Mouse (Mus musculus): ENCODE results near the gene Sirt6. TPM values are rescaled to one million over a fixed set of nuclear protein-coding genes. Genes with fewer than 3 reads are reported as not detected.

The Sirt6 gene
- polyA plus RNA-seq, 1 experiment from 2014 or later, result 15.1 TPM

DNA sequence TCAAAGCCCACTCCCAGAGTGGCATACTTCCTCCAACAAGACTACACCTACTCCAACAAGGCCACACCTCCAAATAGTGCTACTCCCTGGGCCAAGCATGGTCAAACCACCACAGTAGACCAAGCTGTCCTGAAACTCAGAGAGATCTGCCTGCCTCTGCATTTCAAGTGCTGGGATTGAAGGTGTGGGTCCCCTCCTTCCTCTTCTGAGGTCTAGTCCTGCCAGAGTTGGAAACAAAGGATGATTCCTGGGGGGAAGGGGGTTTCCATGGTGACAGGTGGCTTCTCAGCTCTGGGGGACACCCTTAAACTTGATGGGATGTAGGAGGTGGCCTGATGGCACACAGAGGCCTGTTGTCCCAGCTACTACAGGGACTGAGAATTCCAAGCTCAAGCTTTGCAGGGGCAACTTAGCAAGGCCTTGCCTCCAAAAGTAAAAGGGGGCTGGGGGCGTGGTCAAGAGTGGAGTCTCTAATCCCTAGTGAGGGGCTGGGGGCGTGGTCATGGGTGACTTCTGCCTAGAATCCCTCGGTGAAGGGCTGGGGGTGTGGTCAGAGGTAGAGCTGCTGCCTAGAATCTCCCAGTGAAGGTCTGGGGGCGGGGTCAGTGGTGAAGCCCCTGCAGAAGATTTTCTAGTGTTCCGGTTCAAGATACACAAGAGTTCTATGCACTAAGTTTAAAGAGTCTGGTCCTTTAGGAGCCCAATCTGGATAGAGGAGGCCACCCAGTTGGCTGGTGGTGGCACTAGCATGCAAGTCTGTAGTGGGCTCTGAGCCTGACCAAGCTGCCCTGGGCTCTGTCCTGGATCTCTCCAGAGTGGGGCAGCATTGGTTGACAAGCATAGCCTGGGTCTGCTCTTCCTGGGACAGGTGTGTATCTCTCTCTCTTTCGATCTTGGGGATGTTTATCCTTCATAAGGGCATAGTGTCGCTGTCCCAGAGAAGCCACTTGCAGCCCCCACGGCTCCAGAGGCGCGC, 53.2 kb downstream of the Sirt6 start, which contains the start of gene Tle2:
Gene Tle2, plus strand, starts transcription at position 481 of the 976 bp plus-strand sequence.
- DNase-seq (ENCODE audit: low spot score), result no peak
- H3K9ac ChIP-seq (ENCODE audit: low read length), result peak within 1 kb of the TSS; percentile 68
- peaks cover 14% of the 10 kb centered on the region for H3K4me1 ChIP-seq (replicated peaks; ENCODE audit: control insufficient read depth, insufficient read depth)
- TF ChIP-seq CTCF (IDR thresholded peaks at IDR 0.05; ENCODE audit: low read depth) (peak; percentile 30; the same call in 1 of the 2 replicates), EP300 (optimal IDR thresholded peaks at IDR 0.05) (no peak)
- H3K36me3 ChIP-seq (ENCODE audit: control insufficient read depth, insufficient read depth, low read length), result no peaks in the 10 kb centered on the region
- no peak within 1 kb of the TSS for H3K27ac ChIP-seq (replicated peaks)
- no peaks in the 10 kb centered on the region for H3K27me3 ChIP-seq (ENCODE audit: control insufficient read depth, insufficient read depth, low read length)
- no peaks in the 10 kb centered on the region for H3K9me3 ChIP-seq (ENCODE audit: control insufficient read depth, low read length)
- peak within 1 kb of the TSS; percentile 91 for H3K4me2 ChIP-seq (replicated peaks; ENCODE audit: low read depth)
- ATAC-seq (ENCODE audit: low FRiP score, low TSS enrichment), result no peak
- H3K4me3 ChIP-seq (ENCODE audit: low read depth, low read length), result peak within 1 kb of the TSS; percentile 61
- 33% methylated on average over 9 of the region's 10 CpGs for WGBS

DNA sequence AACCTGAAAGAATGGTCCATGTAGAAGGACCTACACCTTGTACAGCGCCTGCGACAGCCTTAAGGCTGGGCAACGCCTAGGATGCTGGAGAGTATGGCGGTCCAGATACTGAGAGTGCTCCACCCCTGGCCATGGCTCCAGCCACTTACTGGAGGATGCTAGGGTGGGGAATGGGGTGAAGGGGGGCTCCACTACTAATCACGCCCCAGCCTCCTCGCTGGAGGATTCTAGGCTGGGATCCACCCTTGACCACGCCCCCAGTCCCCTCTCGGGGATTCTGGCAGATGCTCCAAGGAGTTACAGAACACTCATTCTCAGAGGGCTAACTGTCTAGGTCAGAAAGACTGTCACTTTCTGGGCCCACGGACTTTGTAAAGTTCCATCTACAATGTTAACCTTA, 54.6 kb downstream of the Sirt6 start:
- Histone ChIP-seq H3K27me3 (ENCODE audit: control insufficient read depth, insufficient read depth, low read length) (no peaks in the 10 kb centered on the region), H3K27ac (replicated peaks) (0 out of 2 replicates have a peak overlapping the region, but pooled peaks have one; percentile 24), H3K36me3 (ENCODE audit: control insufficient read depth, insufficient read depth, low read length) (no peaks in the 10 kb centered on the region), H3K4me3 (ENCODE audit: low read depth, low read length) (no peak overlapping the region), H3K9me3 (ENCODE audit: control insufficient read depth, low read length) (no peaks in the 10 kb centered on the region), H3K9ac (ENCODE audit: low read length) (0 out of 2 replicates have a peak overlapping the region, but pooled peaks have one; percentile 23), H3K4me1 (replicated peaks; ENCODE audit: control insufficient read depth, insufficient read depth) (peaks cover 19% of the 10 kb centered on the region), H3K4me2 (replicated peaks; ENCODE audit: low read depth) (no peak overlapping the region)
- DNase-seq (ENCODE audit: low spot score), result no peak
- ATAC-seq (ENCODE audit: low FRiP score, low TSS enrichment), result peak; percentile 13; the same call in 1 of the 2 replicates
- WGBS, result 21% methylated on average over 9 of the region's 9 CpGs
- TF ChIP-seq CTCF (IDR thresholded peaks at IDR 0.05; ENCODE audit: low read depth), result 0 out of 2 replicates have a peak, but pooled peaks have one; percentile 3
- no peak for TF ChIP-seq EP300 (optimal IDR thresholded peaks at IDR 0.05)

DNA sequence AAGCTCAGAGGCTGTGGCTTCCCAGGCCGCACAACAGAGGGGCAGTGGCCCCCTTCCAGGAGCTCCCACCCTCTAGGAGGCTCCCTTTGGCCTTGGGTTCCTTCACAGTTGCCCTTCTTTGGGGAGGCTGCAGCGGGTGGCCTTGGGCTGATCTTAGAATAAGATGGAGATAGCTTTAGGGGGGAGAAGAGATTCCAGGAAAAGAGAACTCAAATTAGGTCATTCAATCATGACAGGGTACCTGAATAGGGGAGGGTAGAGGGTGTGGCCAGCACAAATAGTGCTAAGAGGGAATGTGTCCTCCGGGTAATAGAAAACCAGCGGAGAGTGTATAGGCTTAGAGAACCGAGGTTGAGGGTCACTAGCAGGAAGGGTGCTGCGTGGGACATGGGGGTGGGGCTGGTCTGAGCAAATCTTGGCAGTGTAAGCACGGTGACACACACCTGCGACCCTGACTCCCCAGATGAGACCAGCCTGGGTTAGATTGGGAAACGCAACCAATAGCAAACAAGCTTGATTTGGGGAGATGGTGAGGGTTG, 55.4 kb downstream of the Sirt6 start:
- H3K9ac ChIP-seq (ENCODE audit: low read length), result no peak overlapping the region
- peak overlapping the region; percentile 40; the same call in 1 of the 2 replicates for H3K27ac ChIP-seq (replicated peaks)
- no peaks in the 10 kb centered on the region for H3K27me3 ChIP-seq (ENCODE audit: control insufficient read depth, insufficient read depth, low read length)
- no peaks in the 10 kb centered on the region for H3K36me3 ChIP-seq (ENCODE audit: control insufficient read depth, insufficient read depth, low read length)
- WGBS, result 11% methylated on average over 9 of the region's 9 CpGs
- no peaks in the 10 kb centered on the region for H3K9me3 ChIP-seq (ENCODE audit: control insufficient read depth, low read length)
- peaks cover 19% of the 10 kb centered on the region for H3K4me1 ChIP-seq (replicated peaks; ENCODE audit: control insufficient read depth, insufficient read depth)
- H3K4me2 ChIP-seq (replicated peaks; ENCODE audit: low read depth), result peak overlapping the region; percentile 69
- no peak for DNase-seq (ENCODE audit: low spot score)
- ATAC-seq (ENCODE audit: low FRiP score, low TSS enrichment), result 0 out of 2 replicates have a peak, but pooled peaks have one; percentile 0
- H3K4me3 ChIP-seq (ENCODE audit: low read depth, low read length), result peak overlapping the region; percentile 38; the same call in 1 of the 2 replicates
- TF ChIP-seq EP300 (optimal IDR thresholded peaks at IDR 0.05) (no peak), CTCF (IDR thresholded peaks at IDR 0.05; ENCODE audit: low read depth) (no peak)

Other genes starting within 250 kb of the Sirt6 start
- 51.4 and 51.6 TPM in 2 replicates for gene Fzr1, start 249.3 kb downstream of the Sirt6 start, polyA plus RNA-seq (2015; fragmentation: Nextera tagmentation; extraction: Ambion mirVana)
- 59.4 and 63.0 TPM in 2 replicates for gene Dohh, start 243.4 kb downstream of the Sirt6 start, polyA plus RNA-seq (2015; fragmentation: Nextera tagmentation; extraction: Ambion mirVana)
- 1.1 and 1.4 TPM in 2 replicates for gene Gm48551, start 243.3 kb downstream of the Sirt6 start, polyA plus RNA-seq (2015; fragmentation: Nextera tagmentation; extraction: Ambion mirVana)
- 0.29 and 0.36 TPM in 2 replicates for gene Gm48552, start 238.8 kb downstream of the Sirt6 start, polyA plus RNA-seq (2015; fragmentation: Nextera tagmentation; extraction: Ambion mirVana)
- gene Smim24, start 234.7 kb downstream of the Sirt6 start, polyA plus RNA-seq (2015; fragmentation: Nextera tagmentation; extraction: Ambion mirVana), result 205 and 239 TPM in 2 replicates
- 40.4 and 42.4 TPM in 2 replicates for gene Nfic, start 172.2 kb downstream of the Sirt6 start, polyA plus RNA-seq (2015; fragmentation: Nextera tagmentation; extraction: Ambion mirVana)
- gene Celf5, start 145.1 kb downstream of the Sirt6 start, polyA plus RNA-seq (2015; fragmentation: Nextera tagmentation; extraction: Ambion mirVana), result 0.62 TPM in 2 replicates
- 37.0 and 38.3 TPM in 2 replicates for gene Ncln, start 131.4 kb downstream of the Sirt6 start, polyA plus RNA-seq (2015; fragmentation: Nextera tagmentation; extraction: Ambion mirVana)
- 1.0 and 1.5 TPM in 2 replicates for gene S1pr4, start 127.7 kb downstream of the Sirt6 start, polyA plus RNA-seq (2015; fragmentation: Nextera tagmentation; extraction: Ambion mirVana)
- 9.8 and 10.1 TPM in 2 replicates for gene Gna15, start 103.6 kb downstream of the Sirt6 start, polyA plus RNA-seq (2015; fragmentation: Nextera tagmentation; extraction: Ambion mirVana)
- 62.5 and 70.7 TPM in 2 replicates for gene Gna11, start 82.6 kb downstream of the Sirt6 start, polyA plus RNA-seq (2015; fragmentation: Nextera tagmentation; extraction: Ambion mirVana)
- 429 and 495 TPM in 2 replicates for gene Aes, start 68.3 kb downstream of the Sirt6 start, polyA plus RNA-seq (2015; fragmentation: Nextera tagmentation; extraction: Ambion mirVana)
- 4.8 and 6.9 TPM in 2 replicates for gene Tle2, start 53.2 kb downstream of the Sirt6 start, polyA plus RNA-seq (2015; fragmentation: Nextera tagmentation; extraction: Ambion mirVana)
- gene Tle6, start 26.7 kb downstream of the Sirt6 start, polyA plus RNA-seq (2015; fragmentation: Nextera tagmentation; extraction: Ambion mirVana), result 7.6 and 8.9 TPM in 2 replicates
- gene BC025920, start 21.5 kb downstream of the Sirt6 start, polyA plus RNA-seq (2015; fragmentation: Nextera tagmentation; extraction: Ambion mirVana), result 0.24 and 0.35 TPM in 2 replicates
- 3.3 and 5.3 TPM in 2 replicates for gene Ankrd24, start 743 bp upstream of the Sirt6 start, polyA plus RNA-seq (2015; fragmentation: Nextera tagmentation; extraction: Ambion mirVana)
- gene Gm10778, start 21.3 kb upstream of the Sirt6 start, polyA plus RNA-seq (2015; fragmentation: Nextera tagmentation; extraction: Ambion mirVana), result 2.4 TPM in 2 replicates
- gene Zfp433, start 77.0 kb upstream of the Sirt6 start, polyA plus RNA-seq (2015; fragmentation: Nextera tagmentation; extraction: Ambion mirVana), result 8.2 and 8.5 TPM in 2 replicates
- 1.7 and 1.9 TPM in 2 replicates for gene Gm3055, start 143.4 kb upstream of the Sirt6 start, polyA plus RNA-seq (2015; fragmentation: Nextera tagmentation; extraction: Ambion mirVana)
- gene Gm4767, start 184.4 kb upstream of the Sirt6 start, polyA plus RNA-seq (2015; fragmentation: Nextera tagmentation; extraction: Ambion mirVana), result 1.4 and 1.6 TPM in 2 replicates
- 4.0 and 4.6 TPM in 2 replicates for gene Gm32687, start 236.1 kb upstream of the Sirt6 start, polyA plus RNA-seq (2015; fragmentation: Nextera tagmentation; extraction: Ambion mirVana)

All from stomach, postnatal 0 days (tissue).